ENCODE assay signal across 8 mouse cellular contexts in the genomic region with DNA sequence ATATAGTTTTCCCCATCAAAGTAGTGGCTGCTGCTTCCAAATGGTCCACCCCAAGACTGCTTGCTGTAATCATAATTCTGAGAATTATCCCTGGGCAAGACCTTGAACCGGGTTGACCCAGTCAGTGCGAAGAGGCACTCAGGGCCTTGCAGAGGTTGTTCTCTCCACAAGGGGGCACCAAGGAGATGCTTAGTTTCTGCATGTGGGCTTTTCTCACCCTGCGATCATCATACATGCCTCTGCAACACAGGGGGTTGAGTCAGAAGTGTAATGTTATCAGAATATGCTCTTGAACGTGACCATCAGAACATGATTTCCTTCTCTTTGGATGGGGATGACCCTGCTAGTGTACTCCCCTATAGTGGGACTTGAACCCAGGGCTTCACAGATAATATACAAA. TPM values are rescaled to one million over a fixed set of nuclear protein-coding genes. Genes with fewer than 3 reads are reported as not detected.
DNase-seq lines count a peak whose midpoint lies in the region.

No protein-coding gene starts in this region.

- intact Hi-C loops in gastrocnemius, postnatal 14 days (cut with DNase I; ENCODE audit: low total_unique reads) = no loop called here

- peak; percentile 66 to 73 for DNase-seq in CD8-positive naive resting alpha-beta T cell, adult 2 months (ENCODE audit: low read depth in 2 of 2, low spot score in 2 of 2)
- DNase-seq in T-cell, adult 2 months (ENCODE audit: low spot score) = peak; percentile 77
- peak; percentile 68 to 71 for DNase-seq in cerebellum, postnatal 36 days
- DNase-seq in gastrocnemius, postnatal 14 days = peak; percentile 63
- DNase-seq in kidney, postnatal 36 days = peak; percentile 67 to 77
- peak; percentile 56 to 71 for DNase-seq in lung, adult 18-20 months
- peak; percentile 52 for DNase-seq in ovary, postnatal 36 days (ENCODE audit: low spot score)
- peak; percentile 56 for DNase-seq in urinary bladder, postnatal 36 days (ENCODE audit: low spot score in 2 of 2)

RNA-seq across cellular contexts. Expression of a gene that starts 8.4 kb away (rescaled TPM):
- total RNA-seq in gastrocnemius, postnatal 14 days (2021) = 10 to 100 TPM; 13.7 to 22.9 TPM

RNA-seq across cellular contexts. Expression of a gene that starts 10.8 kb away (rescaled TPM):
- total RNA-seq in gastrocnemius, postnatal 14 days (2021) = 10 to 100 TPM; 18.5 to 18.7 TPM

Comparison
In these comparisons a context has a peak if more than half of its experiments do, and no peak if none do; other contexts are left out.
1. Peak in every context shown above with its lines: DNase-seq.